In the genomic region with DNA sequence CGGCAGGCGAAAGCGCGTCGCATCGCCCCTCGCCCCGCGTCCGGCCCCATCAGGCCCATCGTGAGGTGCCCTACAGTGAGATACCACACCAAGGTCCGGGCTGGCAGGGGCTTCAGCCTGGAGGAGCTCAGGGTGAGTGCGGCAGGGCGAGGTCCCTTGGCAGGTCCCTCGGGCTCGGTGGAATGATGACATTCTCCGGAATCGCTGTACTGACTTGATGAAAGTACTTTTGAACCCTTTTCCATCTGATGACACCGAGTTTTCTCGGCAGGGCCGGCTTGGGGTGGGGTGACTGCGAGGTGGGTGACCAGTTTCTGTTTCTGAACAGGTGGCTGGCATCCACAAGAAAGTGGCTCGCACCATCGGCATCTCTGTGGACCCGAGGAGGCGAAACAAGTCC, we compare ENCODE assay signal across 9 mouse cellular contexts. TPM values are rescaled to one million over a fixed set of nuclear protein-coding genes. Genes with fewer than 3 reads are reported as not detected.
A peak's percentile ranks its signal among the peaks of the same experiment; 100 is the strongest.
DNase-seq lines count a peak whose midpoint lies in the region; ATAC-seq and TF ChIP-seq lines count a peak whose summit lies in the region.
"Not testable (repeated sequence)": the region's sequence is repeated elsewhere in the genome, so short reads cannot be mapped to it uniquely, and the experiment has no call there.
"Had no signal": no experiment of that assay in that cellular context is flagged by ENCODE, and none has a peak within 500 bp of the region (broad histone marks: within the 10 kb centered on the region; RNA-seq: fewer than 3 reads in every experiment).

No protein-coding gene starts in this region.

- DNase-seq in embryonic facial prominence, embryonic 10.5 days (ENCODE audit: low spot score); forebrain, postnatal 0 days; layer of hippocampus, adult 2 months (ENCODE audit: low spot score in 2 of 2); liver, postnatal 0 days; midbrain, postnatal 0 days (ENCODE audit: low spot score): not testable (repeated sequence)

- H3K27me3 ChIP-seq in E14TG2a.4 (ENCODE audit: insufficient read depth, low read length); embryonic facial prominence, embryonic 10.5 days (replicated peaks; ENCODE audit: low read depth, poor library complexity, severe bottlenecking); forebrain, postnatal 0 days (ENCODE audit: insufficient read depth, low read length); hindbrain, embryonic 13.5 days; liver, postnatal 0 days (ENCODE audit: insufficient read depth, low read length); midbrain, postnatal 0 days (ENCODE audit: insufficient read depth, low read length); stomach, embryonic 16.5 days (ENCODE audit: control insufficient read depth, insufficient read depth, low read length): not testable (repeated sequence)

- peak overlapping the region; percentile 95 for H3K4me3 ChIP-seq in E14TG2a.4 (replicated peaks; ENCODE audit: low read length)
- peak overlapping the region; percentile 96 for H3K4me3 ChIP-seq in embryonic facial prominence, embryonic 10.5 days
- H3K4me3 ChIP-seq in forebrain, postnatal 0 days (ENCODE audit: low read depth, low read length): peak overlapping the region; percentile 62
- H3K4me3 ChIP-seq in hindbrain, embryonic 13.5 days: peak overlapping the region; percentile 80
- peak overlapping the region; percentile 98 for H3K4me3 ChIP-seq in layer of hippocampus, adult 2 months
- H3K4me3 ChIP-seq in liver, postnatal 0 days (ENCODE audit: low read depth, low read length): peak overlapping the region; percentile 89
- peak overlapping the region; percentile 83 for H3K4me3 ChIP-seq in midbrain, postnatal 0 days (ENCODE audit: low read depth, low read length)
- H3K4me3 ChIP-seq in stomach, embryonic 16.5 days (replicated peaks; ENCODE audit: low read length): peak overlapping the region; percentile 77

- not testable (repeated sequence) for TF ChIP-seq EP300 in liver, postnatal 0 days (IDR thresholded peaks at IDR 0.05; ENCODE audit: low read depth)

- peak overlapping the region; percentile 86 for H3K9ac ChIP-seq in forebrain, postnatal 0 days
- H3K9ac ChIP-seq in hindbrain, embryonic 13.5 days: peak overlapping the region; percentile 98
- H3K9ac ChIP-seq in liver, postnatal 0 days (replicated peaks): peak overlapping the region; percentile 98
- H3K9ac ChIP-seq in midbrain, postnatal 0 days (replicated peaks; ENCODE audit: low read length, poor library complexity, severe bottlenecking): peak overlapping the region; percentile 86
- H3K9ac ChIP-seq in stomach, embryonic 16.5 days (ENCODE audit: low read length): peak overlapping the region; percentile 95

- not testable (repeated sequence) for TF ChIP-seq CTCF in E14TG2a.4 (conservative IDR thresholded peaks at IDR 0.05; ENCODE audit: low read length); forebrain, postnatal 0 days (IDR thresholded peaks at IDR 0.05; ENCODE audit: low read depth); layer of hippocampus, adult 2 months (conservative IDR thresholded peaks at IDR 0.05); liver, postnatal 0 days (IDR thresholded peaks at IDR 0.05; ENCODE audit: low read depth); midbrain, postnatal 0 days (IDR thresholded peaks at IDR 0.05)

- H3K4me2 ChIP-seq in forebrain, postnatal 0 days (ENCODE audit: low read depth): peak overlapping the region; percentile 67
- H3K4me2 ChIP-seq in hindbrain, embryonic 13.5 days: peak overlapping the region; percentile 89
- H3K4me2 ChIP-seq in liver, postnatal 0 days (ENCODE audit: low read depth, low read length): peak overlapping the region; percentile 97
- H3K4me2 ChIP-seq in midbrain, postnatal 0 days (ENCODE audit: low read depth, low read length, poor library complexity, severe bottlenecking): peak overlapping the region; percentile 78
- peak overlapping the region; percentile 93 for H3K4me2 ChIP-seq in stomach, embryonic 16.5 days (ENCODE audit: low read depth, low read length)

- H3K9me3 ChIP-seq in E14TG2a.4 (ENCODE audit: low read length); embryonic facial prominence, embryonic 10.5 days; forebrain, postnatal 0 days (ENCODE audit: low read length); hindbrain, embryonic 13.5 days; liver, postnatal 0 days (ENCODE audit: low read length); midbrain, postnatal 0 days (ENCODE audit: low read length); stomach, embryonic 16.5 days (replicated peaks; ENCODE audit: control insufficient read depth, low read length): not testable (repeated sequence)

- H3K36me3 ChIP-seq in E14TG2a.4 (ENCODE audit: insufficient read depth, low read length): peaks cover 29% of the 10 kb centered on the region
- H3K36me3 ChIP-seq in embryonic facial prominence, embryonic 10.5 days (replicated peaks): peaks cover 48% of the 10 kb centered on the region
- peaks cover 26% of the 10 kb centered on the region for H3K36me3 ChIP-seq in forebrain, postnatal 0 days (ENCODE audit: insufficient read depth)
- peaks cover 32% of the 10 kb centered on the region for H3K36me3 ChIP-seq in hindbrain, embryonic 13.5 days
- H3K36me3 ChIP-seq in liver, postnatal 0 days (replicated peaks; ENCODE audit: insufficient read depth, low read length): peaks cover 29% of the 10 kb centered on the region
- H3K36me3 ChIP-seq in midbrain, postnatal 0 days (ENCODE audit: insufficient read depth, low read length): peaks cover 27% of the 10 kb centered on the region
- not testable (repeated sequence) for H3K36me3 ChIP-seq in stomach, embryonic 16.5 days (ENCODE audit: control insufficient read depth, insufficient read depth, low read length)

- peak overlapping the region; percentile 100 for H3K27ac ChIP-seq in embryonic facial prominence, embryonic 10.5 days (replicated peaks)
- H3K27ac ChIP-seq in forebrain, postnatal 0 days (ENCODE audit: low read depth, low read length): peak overlapping the region; percentile 91
- peak overlapping the region; percentile 97 for H3K27ac ChIP-seq in hindbrain, embryonic 13.5 days
- peak overlapping the region; percentile 96 for H3K27ac ChIP-seq in layer of hippocampus, adult 2 months
- peak overlapping the region; percentile 95 for H3K27ac ChIP-seq in liver, postnatal 0 days (ENCODE audit: low read depth)
- peak overlapping the region; percentile 97 for H3K27ac ChIP-seq in midbrain, postnatal 0 days (ENCODE audit: low read depth, low read length)
- peak overlapping the region; percentile 93 for H3K27ac ChIP-seq in stomach, embryonic 16.5 days (ENCODE audit: low read length)

- peaks cover 41% of the 10 kb centered on the region for H3K4me1 ChIP-seq in E14TG2a.4 (replicated peaks; ENCODE audit: low read depth, low read length)
- peaks cover 22% of the 10 kb centered on the region for H3K4me1 ChIP-seq in embryonic facial prominence, embryonic 10.5 days
- H3K4me1 ChIP-seq in forebrain, postnatal 0 days (ENCODE audit: insufficient read depth); midbrain, postnatal 0 days (ENCODE audit: insufficient read depth, low read length): not testable (repeated sequence)
- peaks cover 22% of the 10 kb centered on the region for H3K4me1 ChIP-seq in hindbrain, embryonic 13.5 days (replicated peaks)
- peaks cover 12% of the 10 kb centered on the region for H3K4me1 ChIP-seq in liver, postnatal 0 days (ENCODE audit: insufficient read depth)
- peaks cover 11% of the 10 kb centered on the region; the same call in 1 of the 2 replicates for H3K4me1 ChIP-seq in stomach, embryonic 16.5 days (ENCODE audit: control insufficient read depth, insufficient read depth, low read length)

- ATAC-seq in forebrain, postnatal 0 days; liver, postnatal 0 days; midbrain, postnatal 0 days (ENCODE audit: low FRiP score); stomach, embryonic 16.5 days (ENCODE audit: insufficient read depth, low FRiP score): not testable (repeated sequence)
- ATAC-seq in hindbrain, embryonic 13.5 days (ENCODE audit: low FRiP score): peak; percentile 6; the same call in 1 of the 2 replicates

- WGBS in embryonic facial prominence, embryonic 10.5 days: 2% methylated on average over 26 of the region's 26 CpGs
- WGBS in forebrain, postnatal 0 days: under 1% methylated on average over 22 of the region's 26 CpGs
- 2% methylated on average over 26 of the region's 26 CpGs for WGBS in hindbrain, embryonic 13.5 days
- WGBS in liver, postnatal 0 days (ENCODE audit: insufficient replicate concordance): under 1% methylated on average over 22 of the region's 26 CpGs
- WGBS in midbrain, postnatal 0 days: 2% methylated on average over 21 of the region's 26 CpGs
- 0% methylated on average over 26 of the region's 26 CpGs for WGBS in stomach, embryonic 16.5 days

RNA-seq across cellular contexts. Expression of gene Rpl13, which starts 0.7 kb away (rescaled TPM):
- 1,419 and 1,432 TPM in 2 replicates for polyA plus RNA-seq in embryonic facial prominence, embryonic 10.5 days (2016; fragmentation: Nextera tagmentation; extraction: Ambion mirVana)
- 2,315 and 2,714 TPM in 2 replicates for total RNA-seq in forebrain, postnatal 0 days (2014; rRNA removed)
- polyA plus RNA-seq in forebrain, postnatal 0 days (2015; fragmentation: Nextera tagmentation; extraction: Ambion mirVana): 944 and 1,242 TPM in 2 replicates
- 766 and 789 TPM in 2 replicates for polyA plus RNA-seq in hindbrain, embryonic 13.5 days (2015; fragmentation: Nextera tagmentation; extraction: Ambion mirVana)
- 100 to 1,000 TPM; 418 to 466 TPM for total RNA-seq in layer of hippocampus, adult 2 months (2021)
- 811 and 871 TPM in 2 replicates for polyA plus RNA-seq in liver, postnatal 0 days (2015; fragmentation: Nextera tagmentation; extraction: Ambion mirVana)
- total RNA-seq in midbrain, postnatal 0 days (2014; rRNA removed): 2,117 and 2,785 TPM in 2 replicates
- polyA plus RNA-seq in midbrain, postnatal 0 days (2015; fragmentation: Nextera tagmentation; extraction: Ambion mirVana): 801 and 821 TPM in 2 replicates
- polyA plus RNA-seq in stomach, embryonic 16.5 days (2015; fragmentation: Nextera tagmentation; extraction: Ambion mirVana): 1,046 and 1,463 TPM in 2 replicates

RNA-seq across cellular contexts. Expression of gene Cpne7, which starts 14.3 kb away (rescaled TPM):
- 1.8 and 2.0 TPM in 2 replicates for polyA plus RNA-seq in embryonic facial prominence, embryonic 10.5 days (2016; fragmentation: Nextera tagmentation; extraction: Ambion mirVana)
- 30.2 and 32.6 TPM in 2 replicates for total RNA-seq in forebrain, postnatal 0 days (2014; rRNA removed)
- 13.5 and 25.0 TPM in 2 replicates for polyA plus RNA-seq in forebrain, postnatal 0 days (2015; fragmentation: Nextera tagmentation; extraction: Ambion mirVana)
- polyA plus RNA-seq in hindbrain, embryonic 13.5 days (2015; fragmentation: Nextera tagmentation; extraction: Ambion mirVana): 0.53 and 0.87 TPM in 2 replicates
- total RNA-seq in layer of hippocampus, adult 2 months (2021): 100 to 1,000 TPM; 257 to 313 TPM
- 0.06 TPM in 2 replicates for polyA plus RNA-seq in liver, postnatal 0 days (2015; fragmentation: Nextera tagmentation; extraction: Ambion mirVana)
- total RNA-seq in midbrain, postnatal 0 days (2014; rRNA removed): 29.2 and 33.0 TPM in 2 replicates
- polyA plus RNA-seq in midbrain, postnatal 0 days (2015; fragmentation: Nextera tagmentation; extraction: Ambion mirVana): 28.0 and 29.1 TPM in 2 replicates
- 2.2 and 3.4 TPM in 2 replicates for polyA plus RNA-seq in stomach, embryonic 16.5 days (2015; fragmentation: Nextera tagmentation; extraction: Ambion mirVana)

RNA-seq across cellular contexts. Expression of gene Spg7, which starts 40.1 kb away (rescaled TPM):
- polyA plus RNA-seq in embryonic facial prominence, embryonic 10.5 days (2016; fragmentation: Nextera tagmentation; extraction: Ambion mirVana): 51.3 and 54.5 TPM in 2 replicates
- total RNA-seq in forebrain, postnatal 0 days (2014; rRNA removed): 56.2 and 62.8 TPM in 2 replicates
- 39.8 and 52.9 TPM in 2 replicates for polyA plus RNA-seq in forebrain, postnatal 0 days (2015; fragmentation: Nextera tagmentation; extraction: Ambion mirVana)
- 45.9 and 48.7 TPM in 2 replicates for polyA plus RNA-seq in hindbrain, embryonic 13.5 days (2015; fragmentation: Nextera tagmentation; extraction: Ambion mirVana)
- 10 to 100 TPM; 63.4 to 66.3 TPM for total RNA-seq in layer of hippocampus, adult 2 months (2021)
- 16.9 and 18.3 TPM in 2 replicates for polyA plus RNA-seq in liver, postnatal 0 days (2015; fragmentation: Nextera tagmentation; extraction: Ambion mirVana)
- 47.2 and 64.3 TPM in 2 replicates for total RNA-seq in midbrain, postnatal 0 days (2014; rRNA removed)
- polyA plus RNA-seq in midbrain, postnatal 0 days (2015; fragmentation: Nextera tagmentation; extraction: Ambion mirVana): 50.1 and 51.3 TPM in 2 replicates
- polyA plus RNA-seq in stomach, embryonic 16.5 days (2015; fragmentation: Nextera tagmentation; extraction: Ambion mirVana): 43.0 and 44.8 TPM in 2 replicates

RNA-seq across cellular contexts. Expression of gene Sult5a1, which starts 55.3 kb away (rescaled TPM):
- polyA plus RNA-seq in embryonic facial prominence, embryonic 10.5 days (2016; fragmentation: Nextera tagmentation; extraction: Ambion mirVana): 8.2 and 8.5 TPM in 2 replicates
- 0.71 and 5.0 TPM in 2 replicates for total RNA-seq in forebrain, postnatal 0 days (2014; rRNA removed)
- 0.89 and 0.96 TPM in 2 replicates for polyA plus RNA-seq in forebrain, postnatal 0 days (2015; fragmentation: Nextera tagmentation; extraction: Ambion mirVana)
- polyA plus RNA-seq in hindbrain, embryonic 13.5 days (2015; fragmentation: Nextera tagmentation; extraction: Ambion mirVana): 1.5 and 2.2 TPM in 2 replicates
- total RNA-seq in layer of hippocampus, adult 2 months (2021): 1 to 10 TPM; 2.0 to 2.8 TPM
- 2.4 and 4.0 TPM in 2 replicates for polyA plus RNA-seq in liver, postnatal 0 days (2015; fragmentation: Nextera tagmentation; extraction: Ambion mirVana)
- total RNA-seq in midbrain, postnatal 0 days (2014; rRNA removed): 0.80 and 2.8 TPM in 2 replicates
- polyA plus RNA-seq in midbrain, postnatal 0 days (2015; fragmentation: Nextera tagmentation; extraction: Ambion mirVana): 1.1 and 2.2 TPM in 2 replicates
- 17.6 and 18.4 TPM in 2 replicates for polyA plus RNA-seq in stomach, embryonic 16.5 days (2015; fragmentation: Nextera tagmentation; extraction: Ambion mirVana)
- total RNA-seq: neutrophil, adult 5-6 weeks had no signal
